13 mouse cellular contexts compared by ENCODE assay signal in genomic region chr5:119570054-119570453, GRCm38 (mm10).
"Had no signal": no experiment of that assay in that cellular context is flagged by ENCODE, and none has a peak within 500 bp of the region (broad histone marks: within the 10 kb centered on the region; RNA-seq: fewer than 3 reads in every experiment).

No protein-coding gene starts in this region.

- H3K9ac ChIP-seq: limb, embryonic 13.5 days; liver, embryonic 14.5 days; midbrain, embryonic 15.5 days; neural tube, embryonic 12.5 days had no signal

- H3K4me3 ChIP-seq: layer of hippocampus, adult 2 months; limb, embryonic 13.5 days; megakaryocyte, embryonic 14.5 days; midbrain, embryonic 15.5 days; neural tube, embryonic 12.5 days had no signal

- H3K4me1 ChIP-seq: megakaryocyte, embryonic 14.5 days; midbrain, embryonic 15.5 days had no signal

- H3K27me3 ChIP-seq: megakaryocyte, embryonic 14.5 days; midbrain, embryonic 15.5 days; neural tube, embryonic 12.5 days had no signal

- H3K4me2 ChIP-seq: limb, embryonic 13.5 days; midbrain, embryonic 11.5 days; midbrain, embryonic 15.5 days; neural tube, embryonic 12.5 days had no signal

- H3K9me3 ChIP-seq: midbrain, embryonic 15.5 days had no signal

- DNase-seq: kidney, adult 8-10 months; kidney, postnatal 25 days; thymus, postnatal 4 days had no signal

- H3K27ac ChIP-seq: hindbrain, postnatal 0 days; layer of hippocampus, adult 2 months; limb, embryonic 13.5 days; liver, embryonic 14.5 days; macrophage; midbrain, embryonic 15.5 days; neural tube, embryonic 12.5 days; stomach, postnatal 0 days had no signal

- ATAC-seq: hindbrain, postnatal 0 days; midbrain, embryonic 15.5 days had no signal

- H3K36me3 ChIP-seq: midbrain, embryonic 15.5 days; neural tube, embryonic 12.5 days had no signal
